Mouse (Mus musculus) embryonic facial prominence, embryonic 10.5 days (tissue): ENCODE results near the gene Rpl10a. TPM values are rescaled to one million over a fixed set of nuclear protein-coding genes. Genes with fewer than 3 reads are reported as not detected.

Experiments used
- DNase-seq: peaks from one replicate; pipeline ENCODE4 v3.0.0-alpha.2; 2017; ENCODE audit warnings: low spot score
- H3K27ac ChIP-seq: fragments of 300-500 bp; sonication (generic); replicated peaks from 2 replicates; pipeline ENCODE4 v1.5.1; 2016; ENCODE audit warnings: mild to moderate bottlenecking
- H3K27me3 ChIP-seq: fragments of 300-500 bp; sonication (generic); replicated peaks from 2 replicates; pipeline ENCODE4 v1.6.1; 2016; ENCODE audit warnings: low read depth, mild to moderate bottlenecking; ENCODE audit not compliant: poor library complexity, severe bottlenecking
- H3K36me3 ChIP-seq: fragments of 300-500 bp; sonication (generic); replicated peaks from 2 replicates; pipeline ENCODE4 v1.6.1; 2016; ENCODE audit warnings: mild to moderate bottlenecking, moderate library complexity
- H3K4me1 ChIP-seq: fragments of 300-500 bp; sonication (generic); 2 replicates; pipeline ENCODE4 v1.6.1; 2016
- H3K4me3 ChIP-seq: fragments of 300-500 bp; sonication (generic); 2 replicates; pipeline ENCODE4 v1.5.1; 2016; ENCODE audit warnings: mild to moderate bottlenecking, moderate library complexity
- H3K9me3 ChIP-seq: fragments of 300-500 bp; sonication (generic); 2 replicates; pipeline ENCODE4 v1.6.1; 2016; ENCODE audit warnings: mild to moderate bottlenecking
- WGBS: fragments of 180-500 bp; shearing (Covaris S2); methylation state at CpG from one replicate; pipeline ENCODE4 v1.1.7; 2016; 5-methylcytosine and 5-hydroxymethylcytosine counted together
- polyA plus RNA-seq: library from polyadenylated mRNA; unstranded; fragments of >200 nt; fragmentation: Nextera tagmentation; extraction: Ambion mirVana; gene quantifications from 2 replicates; pipeline ENCODE4 v1.2.1, GENCODE M21; 2016

Gene Rpl10a
- polyA plus RNA-seq, 1 experiment from 2014 or later: 546 TPM

DNA sequence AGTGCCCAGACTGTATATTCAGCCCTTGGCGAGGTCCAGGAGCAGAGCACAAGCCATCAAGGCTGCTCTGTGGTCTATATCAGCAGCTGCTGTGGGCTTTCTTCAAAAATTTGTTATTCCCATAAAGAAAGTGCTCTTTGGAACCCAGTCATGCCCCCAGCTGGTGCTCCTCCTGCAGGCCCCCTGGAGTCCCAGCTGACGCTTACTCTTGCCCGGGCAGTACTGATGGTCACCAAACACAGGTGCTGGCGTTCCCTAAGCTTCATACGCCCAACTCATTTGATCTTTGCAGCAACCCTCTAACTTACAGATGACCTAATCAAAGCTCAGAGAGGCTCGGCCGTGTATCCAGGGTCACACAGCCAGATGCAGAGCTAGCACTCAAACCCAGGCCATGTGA is 9.3 kb downstream of the Rpl10a start:
- peaks cover 6% of the 10 kb centered on the region; the same call in 1 of the 2 replicates for H3K27me3 ChIP-seq
- WGBS: 91% methylated on average over 7 of the region's 7 CpGs
- H3K27ac ChIP-seq: no peak overlapping the region
- peaks cover 54% of the 10 kb centered on the region for H3K4me1 ChIP-seq
- H3K9me3 ChIP-seq: no peaks in the 10 kb centered on the region
- no peak overlapping the region for H3K4me3 ChIP-seq
- H3K36me3 ChIP-seq: peaks cover 87% of the 10 kb centered on the region
- no peak for DNase-seq

GRCm38 (mm10) chr17:28340578-28340977 is 12.3 kb downstream of the Rpl10a start:
- H3K4me3 ChIP-seq: peak overlapping the region; percentile 45
- peak overlapping the region; percentile 26 for H3K27ac ChIP-seq

DNA sequence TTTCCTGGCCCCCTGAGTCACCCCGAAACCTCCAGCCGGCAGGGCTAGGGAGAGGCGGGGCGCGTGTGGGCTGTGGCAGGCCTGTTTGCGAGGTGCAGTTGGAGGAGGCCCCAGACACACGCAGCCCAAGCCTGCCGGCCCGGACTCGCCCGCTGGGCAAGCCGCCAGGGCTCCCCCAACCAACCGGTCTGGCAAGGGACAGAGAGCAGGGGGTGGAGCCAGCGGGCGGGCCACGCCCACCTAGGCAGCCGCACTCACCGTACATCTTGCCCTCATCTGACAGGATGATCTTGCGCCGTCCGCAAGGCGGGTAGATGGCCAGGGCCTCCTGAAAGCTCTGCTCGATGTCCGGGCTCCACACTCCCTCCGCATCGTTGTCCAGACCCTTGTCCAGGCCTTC is 12.8 kb downstream of the Rpl10a start:
- Histone ChIP-seq H3K4me3 (peak overlapping the region; percentile 45), H3K27me3 (peaks cover 19% of the 10 kb centered on the region), H3K27ac (peak overlapping the region; percentile 26), H3K9me3 (no peaks in the 10 kb centered on the region), H3K36me3 (peaks cover 52% of the 10 kb centered on the region), H3K4me1 (peaks cover 59% of the 10 kb centered on the region)
- WGBS: 11% methylated on average over 26 of the region's 26 CpGs
- DNase-seq: peak; percentile 84

More at GRCm38 (mm10) chr17:28340578-28340977, 12.3 kb downstream of the Rpl10a start:
- H3K27me3 ChIP-seq: peaks cover 18% of the 10 kb centered on the region
- H3K9me3 ChIP-seq: no peaks in the 10 kb centered on the region
- peaks cover 54% of the 10 kb centered on the region for H3K4me1 ChIP-seq
- no peak for DNase-seq
- 77% methylated on average over 7 of the region's 7 CpGs for WGBS
- peaks cover 57% of the 10 kb centered on the region for H3K36me3 ChIP-seq

DNA sequence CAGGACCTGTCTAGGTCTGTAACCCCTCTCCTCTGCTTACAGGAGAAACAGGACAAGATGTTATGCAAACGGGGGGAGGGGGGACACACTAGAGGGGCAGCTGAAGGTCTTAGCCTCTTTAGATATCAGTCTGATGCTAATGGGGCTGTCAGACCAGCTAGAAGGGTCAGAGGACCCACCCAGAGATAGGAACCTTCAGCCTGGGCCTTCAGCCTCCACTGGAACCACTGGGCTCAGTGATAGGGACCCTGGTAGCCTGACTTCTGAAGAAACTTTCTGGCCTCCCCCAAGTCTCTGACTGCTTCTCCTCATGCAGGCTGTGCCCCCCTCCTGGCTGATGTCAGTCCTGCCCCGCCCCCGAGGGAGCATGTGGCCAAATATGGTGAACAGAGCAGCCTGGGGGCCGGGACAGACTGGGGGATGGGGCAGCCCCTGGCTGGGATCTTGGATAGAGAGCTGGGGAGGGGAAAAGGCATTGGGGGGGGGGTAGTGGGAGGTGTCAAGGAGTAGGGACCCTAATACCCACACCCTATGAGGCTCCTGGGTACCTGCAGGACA is 15.9 kb downstream of the Rpl10a start:
- H3K4me1 ChIP-seq: peaks cover 89% of the 10 kb centered on the region
- no peaks in the 10 kb centered on the region for H3K9me3 ChIP-seq
- WGBS: 33% methylated on average over 4 of the region's 4 CpGs
- peak overlapping the region; percentile 84 for H3K27ac ChIP-seq
- no peak for DNase-seq
- peaks cover 26% of the 10 kb centered on the region for H3K36me3 ChIP-seq
- peaks cover 35% of the 10 kb centered on the region for H3K27me3 ChIP-seq
- peak overlapping the region; percentile 36; the same call in 1 of the 2 replicates for H3K4me3 ChIP-seq

DNA sequence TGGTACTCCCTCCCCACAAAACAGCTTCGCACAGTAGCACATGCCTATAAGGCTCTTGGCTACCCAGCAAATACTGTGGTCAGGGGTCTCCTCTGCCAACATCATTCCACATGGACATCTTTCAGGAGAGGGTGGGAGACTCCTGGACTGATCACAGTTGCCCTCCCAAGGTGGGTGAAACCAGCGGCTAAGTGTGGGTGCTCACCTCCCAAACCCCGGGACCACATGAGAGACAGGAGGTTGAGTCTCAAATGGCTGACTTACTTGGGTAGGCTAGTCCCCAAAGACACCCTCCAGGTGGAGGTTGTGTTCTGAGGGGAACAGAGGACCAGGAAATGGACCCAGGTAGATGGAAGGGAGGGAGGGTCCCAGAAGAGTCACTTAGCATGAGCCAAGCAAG is 16.4 kb downstream of the Rpl10a start:
- Histone ChIP-seq H3K4me1 (peaks cover 95% of the 10 kb centered on the region), H3K36me3 (peaks cover 20% of the 10 kb centered on the region), H3K4me3 (peak overlapping the region; percentile 44), H3K27me3 (peaks cover 39% of the 10 kb centered on the region), H3K27ac (peak overlapping the region; percentile 84), H3K9me3 (no peaks in the 10 kb centered on the region)
- 51% methylated on average over 3 of the region's 3 CpGs for WGBS
- no peak for DNase-seq

GRCm38 (mm10) chr17:28345271-28345721 is 17.0 kb downstream of the Rpl10a start:
- peaks cover 39% of the 10 kb centered on the region for H3K27me3 ChIP-seq
- H3K9me3 ChIP-seq: no peaks in the 10 kb centered on the region
- no peak for DNase-seq
- H3K27ac ChIP-seq: peak overlapping the region; percentile 84
- peaks cover 98% of the 10 kb centered on the region for H3K4me1 ChIP-seq
- peak overlapping the region; percentile 44 for H3K4me3 ChIP-seq
- peaks cover 14% of the 10 kb centered on the region for H3K36me3 ChIP-seq
- 8% methylated on average over 8 of the region's 8 CpGs for WGBS

DNA sequence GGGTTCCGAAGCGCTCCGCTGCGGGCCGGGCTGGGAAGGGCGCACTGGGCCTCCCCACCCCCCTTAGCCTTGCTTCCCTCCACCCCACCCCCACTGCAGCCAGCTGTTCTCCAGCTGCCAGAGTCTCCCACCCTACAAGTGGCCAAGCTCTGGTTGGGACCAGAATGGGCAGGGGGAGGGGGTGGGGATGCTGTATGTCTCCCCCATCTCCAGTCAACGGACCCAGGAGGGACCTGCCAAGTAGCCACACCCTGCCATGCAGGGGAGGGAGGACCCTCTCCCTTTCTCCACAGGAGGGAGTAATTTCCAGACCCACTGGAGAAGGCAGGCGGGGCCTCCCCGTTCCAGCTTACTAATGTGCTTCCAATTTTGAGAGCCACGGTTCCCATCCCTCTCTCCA is 17.6 kb downstream of the Rpl10a start:
- H3K27ac ChIP-seq: peak overlapping the region; percentile 84
- peak overlapping the region; percentile 44 for H3K4me3 ChIP-seq
- H3K9me3 ChIP-seq: no peaks in the 10 kb centered on the region
- H3K4me1 ChIP-seq: peaks cover 96% of the 10 kb centered on the region
- peak; percentile 61 for DNase-seq
- peaks cover 8% of the 10 kb centered on the region for H3K36me3 ChIP-seq
- 6% methylated on average over 10 of the region's 10 CpGs for WGBS
- H3K27me3 ChIP-seq: peaks cover 39% of the 10 kb centered on the region

DNA sequence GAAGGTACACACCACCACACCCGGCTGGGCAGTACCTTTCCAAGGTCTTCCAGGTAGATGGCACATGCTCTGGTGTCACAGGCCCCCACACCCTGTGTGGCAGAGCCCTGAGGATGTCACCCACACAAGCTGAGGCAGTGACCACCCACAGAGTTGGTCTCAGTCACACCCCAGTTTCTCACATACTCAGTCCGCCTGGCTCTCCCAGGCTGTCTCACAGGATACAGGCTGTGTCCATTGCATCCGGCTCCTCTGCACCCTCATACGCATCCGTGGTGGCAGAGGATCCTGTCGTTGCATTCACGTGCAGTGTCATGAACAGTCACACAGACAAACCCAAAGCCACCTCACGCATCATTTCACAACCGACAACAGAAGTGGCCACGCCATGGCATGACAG is 19.1 kb downstream of the Rpl10a start:
- Histone ChIP-seq H3K4me1 (peaks cover 96% of the 10 kb centered on the region), H3K9me3 (no peaks in the 10 kb centered on the region), H3K36me3 (0 out of 2 replicates have a peak, but pooled peaks cover 2% of the 10 kb centered on the region), H3K27me3 (peaks cover 43% of the 10 kb centered on the region), H3K27ac (no peak overlapping the region), H3K4me3 (peak overlapping the region; percentile 4; the same call in 1 of the 2 replicates)
- WGBS: 81% methylated on average over 10 of the region's 10 CpGs
- DNase-seq: no peak

GRCm38 (mm10) chr17:28348211-28348610 is 19.9 kb downstream of the Rpl10a start:
- H3K9me3 ChIP-seq: no peaks in the 10 kb centered on the region
- peaks cover 94% of the 10 kb centered on the region for H3K4me1 ChIP-seq
- H3K36me3 ChIP-seq: 0 out of 2 replicates have a peak, but pooled peaks cover 2% of the 10 kb centered on the region
- H3K27me3 ChIP-seq: peaks cover 51% of the 10 kb centered on the region
- H3K4me3 ChIP-seq: peak overlapping the region; percentile 91
- DNase-seq: no peak
- peak overlapping the region; percentile 96 for H3K27ac ChIP-seq
- WGBS: 33% methylated on average over 6 of the region's 6 CpGs

DNA sequence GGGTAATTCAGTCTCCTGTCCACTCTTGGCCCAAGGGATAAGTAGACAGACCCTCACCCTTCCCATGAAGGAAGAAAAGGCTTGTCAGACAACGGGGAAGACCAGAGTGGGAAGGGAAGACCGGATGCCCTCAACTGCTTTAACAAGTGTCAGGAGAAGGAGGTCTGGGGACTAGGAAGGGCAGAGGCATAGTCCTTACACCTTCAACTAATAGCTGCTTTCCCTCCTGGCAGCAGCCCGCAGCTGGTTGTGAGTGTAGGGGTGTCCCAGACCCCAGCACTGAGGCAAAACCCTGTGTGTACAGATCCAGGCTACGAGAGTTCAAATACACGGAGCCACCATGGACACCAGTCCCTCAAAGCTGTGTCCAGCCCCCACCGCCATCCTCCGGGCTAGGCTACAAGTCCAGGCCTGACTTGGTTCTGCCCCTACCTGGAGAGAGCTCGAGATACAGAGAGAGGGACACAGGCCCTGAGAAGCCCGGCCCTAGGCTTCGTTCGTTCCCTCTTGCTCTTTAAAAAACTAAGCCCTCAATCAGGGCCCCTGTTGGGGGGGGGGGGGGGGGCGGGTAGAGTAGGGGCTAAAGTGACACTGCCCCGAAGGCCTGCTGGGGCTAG is 21.1 kb downstream of the Rpl10a start:
- 6% methylated on average over 13 of the region's 13 CpGs for WGBS
- Histone ChIP-seq H3K9me3 (0 out of 2 replicates have a peak, but pooled peaks cover 3% of the 10 kb centered on the region), H3K27ac (peak overlapping the region; percentile 96), H3K4me1 (peaks cover 83% of the 10 kb centered on the region), H3K27me3 (peaks cover 60% of the 10 kb centered on the region), H3K4me3 (peak overlapping the region; percentile 91), H3K36me3 (0 out of 2 replicates have a peak, but pooled peaks cover 2% of the 10 kb centered on the region)
- DNase-seq: peak; percentile 62

DNA sequence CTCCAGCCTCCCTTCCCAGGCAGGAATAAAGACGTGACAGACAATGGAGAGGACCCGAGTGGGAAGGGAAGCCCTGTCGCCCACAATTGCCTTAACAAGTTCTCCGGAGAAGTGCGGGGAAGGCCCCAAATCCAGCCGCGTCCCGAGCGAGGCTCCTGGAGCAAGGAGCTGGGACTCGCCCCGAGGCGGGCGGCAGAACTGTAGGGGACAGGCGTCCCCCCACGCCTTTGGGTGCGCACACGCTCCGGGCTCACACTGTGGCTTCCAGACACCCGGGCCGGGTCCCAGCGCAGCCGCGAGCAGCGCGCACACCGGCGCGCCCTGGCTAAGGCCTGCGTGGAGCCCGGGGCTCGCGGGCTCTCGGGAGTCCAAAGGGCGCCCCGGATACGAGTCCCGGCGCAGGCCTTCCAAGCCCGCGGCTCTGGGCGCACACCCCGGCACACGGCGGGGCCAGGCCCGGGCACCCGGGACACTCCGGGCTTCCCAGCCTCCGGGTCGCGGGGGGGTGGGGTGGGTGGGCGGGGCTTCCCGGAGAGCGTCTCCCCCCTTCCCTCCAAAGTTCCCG is 21.7 kb downstream of the Rpl10a start:
- Histone ChIP-seq H3K27me3 (peaks cover 55% of the 10 kb centered on the region), H3K9me3 (0 out of 2 replicates have a peak, but pooled peaks cover 3% of the 10 kb centered on the region), H3K4me3 (peak overlapping the region; percentile 91), H3K36me3 (0 out of 2 replicates have a peak, but pooled peaks cover 2% of the 10 kb centered on the region), H3K27ac (peak overlapping the region; percentile 96), H3K4me1 (peaks cover 77% of the 10 kb centered on the region)
- DNase-seq: peak; percentile 68
- under 1% methylated on average over 54 of the region's 54 CpGs for WGBS

GRCm38 (mm10) chr17:28350466-28351352 is 22.4 kb downstream of the Rpl10a start, which contains the start of gene Tead3:
Gene Tead3, minus strand, starts transcription at chr17:28350817.
- DNase-seq: peak; percentile 95
- Histone ChIP-seq H3K27ac (peak within 1 kb of the TSS; percentile 96), H3K4me3 (peak within 1 kb of the TSS; percentile 91), H3K4me1 (peaks cover 69% of the 10 kb centered on the region), H3K9me3 (0 out of 2 replicates have a peak, but pooled peaks cover 3% of the 10 kb centered on the region), H3K27me3 (peaks cover 55% of the 10 kb centered on the region), H3K36me3 (0 out of 2 replicates have a peak, but pooled peaks cover 2% of the 10 kb centered on the region)
- under 1% methylated on average over 73 of the region's 73 CpGs for WGBS
